In the genomic region with DNA sequence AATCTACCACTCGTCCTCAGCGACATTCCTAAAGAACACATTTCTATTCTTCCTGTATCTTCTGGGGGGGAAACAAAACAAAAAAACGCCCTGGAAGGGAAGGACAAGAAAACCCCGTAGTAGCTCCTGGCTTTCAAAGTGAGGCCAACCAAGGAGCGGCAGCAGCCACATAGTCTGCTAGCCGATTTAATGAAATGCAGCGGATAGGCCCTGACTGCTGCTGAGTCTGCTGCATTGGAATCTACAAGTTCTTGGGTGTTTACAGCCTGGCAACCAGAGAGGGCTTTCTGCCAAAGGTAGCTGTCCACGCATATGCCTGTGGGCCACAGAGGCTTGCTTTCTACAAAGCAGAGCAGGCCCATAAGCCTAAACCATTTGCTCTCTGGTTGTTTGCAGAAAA, we compare ENCODE assay signal across 10 mouse cellular contexts.
A peak's percentile ranks its signal among the peaks of the same experiment; 100 is the strongest.
DNase-seq lines count a peak whose midpoint lies in the region; ATAC-seq and TF ChIP-seq lines count a peak whose summit lies in the region.
"Had no signal": no experiment of that assay in that cellular context is flagged by ENCODE, and none has a peak within 500 bp of the region (broad histone marks: within the 10 kb centered on the region; RNA-seq: fewer than 3 reads in every experiment).

No protein-coding gene starts in this region.

- no peak for TF ChIP-seq CTCF in liver, adult 2 months (IDR thresholded peaks at IDR 0.05; ENCODE audit: low read depth, low read length)

- H3K4me1 ChIP-seq in liver, adult 2 months (ENCODE audit: control insufficient read depth, insufficient read depth, low read length), result no peaks in the 10 kb centered on the region
- no peaks in the 10 kb centered on the region for H3K4me1 ChIP-seq in liver, embryonic 11.5 days (replicated peaks; ENCODE audit: control insufficient read depth, insufficient read depth, low read length)
- peaks cover 44% of the 10 kb centered on the region for H3K4me1 ChIP-seq in embryonic facial prominence, embryonic 12.5 days
- peaks cover 22% of the 10 kb centered on the region for H3K4me1 ChIP-seq in hindbrain, embryonic 16.5 days (ENCODE audit: control insufficient read depth, insufficient read depth, low read depth, low read length)
- H3K4me1 ChIP-seq in neural tube, embryonic 12.5 days, result peaks cover 31% of the 10 kb centered on the region

- no peak overlapping the region for H3K9ac ChIP-seq in liver, adult 2 months (ENCODE audit: low read depth, low read length)
- H3K9ac ChIP-seq in liver, embryonic 11.5 days (ENCODE audit: low read depth, low read length), result no peak overlapping the region
- no peak overlapping the region for H3K9ac ChIP-seq in embryonic facial prominence, embryonic 12.5 days
- no peak overlapping the region for H3K9ac ChIP-seq in hindbrain, embryonic 16.5 days (ENCODE audit: low read depth, low read length)
- no peak overlapping the region for H3K9ac ChIP-seq in neural tube, embryonic 12.5 days

- no peak for ATAC-seq in liver, embryonic 11.5 days (replicated peaks; ENCODE audit: low FRiP score)
- ATAC-seq in embryonic facial prominence, embryonic 12.5 days (ENCODE audit: insufficient number of reproducible peaks, insufficient read depth, low FRiP score, low TSS enrichment), result no peak
- peak; percentile 79 for ATAC-seq in hindbrain, embryonic 16.5 days
- ATAC-seq in neural tube, embryonic 12.5 days (ENCODE audit: low FRiP score, low read depth), result peak; percentile 43; the same call in 1 of the 2 replicates
- ATAC-seq: CD4-positive, CD25-positive, alpha-beta regulatory T cell, adult 4 months had no signal

- H3K79me2 ChIP-seq in liver, adult 2 months (ENCODE audit: control insufficient read depth, insufficient read depth, low read length), result no peaks in the 10 kb centered on the region

- 75% methylated on average over 8 of the region's 8 CpGs for WGBS in liver, adult 2 months
- 57% methylated on average over 8 of the region's 8 CpGs for WGBS in liver, embryonic 11.5 days
- WGBS in embryonic facial prominence, embryonic 12.5 days, result 22% methylated on average over 8 of the region's 8 CpGs
- WGBS in hindbrain, embryonic 16.5 days, result 16% methylated on average over 8 of the region's 8 CpGs
- 15% methylated on average over 8 of the region's 8 CpGs for WGBS in neural tube, embryonic 12.5 days

- H3K27ac ChIP-seq in liver, adult 2 months (replicated peaks; ENCODE audit: insufficient read depth, low read depth, low read length), result no peak overlapping the region
- H3K27ac ChIP-seq in liver, embryonic 11.5 days (ENCODE audit: low read depth, low read length), result no peak overlapping the region
- 0 out of 2 replicates have a peak overlapping the region, but pooled peaks have one; percentile 2 for H3K27ac ChIP-seq in embryonic facial prominence, embryonic 12.5 days
- 0 out of 2 replicates have a peak overlapping the region, but pooled peaks have one; percentile 10 for H3K27ac ChIP-seq in hindbrain, embryonic 16.5 days (ENCODE audit: low read depth, low read length)
- H3K27ac ChIP-seq in neural tube, embryonic 12.5 days, result no peak overlapping the region

- H3K4me3 ChIP-seq in liver, adult 2 months (ENCODE audit: insufficient read depth, low read depth, low read length), result no peak overlapping the region
- H3K4me3 ChIP-seq in liver, embryonic 11.5 days (ENCODE audit: low read depth, low read length), result no peak overlapping the region
- no peak overlapping the region for H3K4me3 ChIP-seq in embryonic facial prominence, embryonic 12.5 days
- no peak overlapping the region for H3K4me3 ChIP-seq in hindbrain, embryonic 16.5 days (ENCODE audit: low read length)
- H3K4me3 ChIP-seq in neural tube, embryonic 12.5 days, result no peak overlapping the region

- no peak overlapping the region for H3K4me2 ChIP-seq in liver, embryonic 11.5 days
- H3K4me2 ChIP-seq in embryonic facial prominence, embryonic 12.5 days (replicated peaks), result no peak overlapping the region
- no peak overlapping the region for H3K4me2 ChIP-seq in hindbrain, embryonic 16.5 days (ENCODE audit: low read length)
- H3K4me2 ChIP-seq in neural tube, embryonic 12.5 days (replicated peaks), result no peak overlapping the region

- H3K27me3 ChIP-seq in liver, adult 2 months (ENCODE audit: control insufficient read depth, insufficient read depth, low read length), result no peaks in the 10 kb centered on the region
- no peaks in the 10 kb centered on the region for H3K27me3 ChIP-seq in liver, embryonic 11.5 days (replicated peaks; ENCODE audit: control insufficient read depth, insufficient read depth, low read length)
- 0 out of 2 replicates have a peak, but pooled peaks cover 2% of the 10 kb centered on the region for H3K27me3 ChIP-seq in embryonic facial prominence, embryonic 12.5 days
- H3K27me3 ChIP-seq in hindbrain, embryonic 16.5 days (replicated peaks; ENCODE audit: control insufficient read depth, insufficient read depth, low read length), result no peaks in the 10 kb centered on the region
- H3K27me3 ChIP-seq in neural tube, embryonic 12.5 days (replicated peaks), result no peaks in the 10 kb centered on the region

- H3K9me3 ChIP-seq in liver, embryonic 11.5 days (ENCODE audit: control insufficient read depth, low read length), result no peaks in the 10 kb centered on the region
- H3K9me3 ChIP-seq in embryonic facial prominence, embryonic 12.5 days, result no peaks in the 10 kb centered on the region
- H3K9me3 ChIP-seq in hindbrain, embryonic 16.5 days (ENCODE audit: control insufficient read depth, low read length), result no peaks in the 10 kb centered on the region
- H3K9me3 ChIP-seq in neural tube, embryonic 12.5 days, result no peaks in the 10 kb centered on the region

- H3K36me3 ChIP-seq in liver, adult 2 months (ENCODE audit: control insufficient read depth, insufficient read depth, low read length), result no peaks in the 10 kb centered on the region
- no peaks in the 10 kb centered on the region for H3K36me3 ChIP-seq in liver, embryonic 11.5 days (ENCODE audit: control insufficient read depth, insufficient read depth, low read length)
- H3K36me3 ChIP-seq in embryonic facial prominence, embryonic 12.5 days, result no peaks in the 10 kb centered on the region
- no peaks in the 10 kb centered on the region for H3K36me3 ChIP-seq in hindbrain, embryonic 16.5 days (ENCODE audit: control insufficient read depth, insufficient read depth, low read length)
- H3K36me3 ChIP-seq in neural tube, embryonic 12.5 days, result no peaks in the 10 kb centered on the region

- peak; percentile 16 for DNase-seq in liver, adult 2 months (ENCODE audit: extremely low read depth, low read depth, low spot score)
- DNase-seq in liver, embryonic 11.5 days (ENCODE audit: low spot score), result no peak
- no peak for DNase-seq in right cerebral cortex, postnatal 14 days
- no peak for DNase-seq in gastrocnemius, postnatal 10 days
- no peak for DNase-seq in adrenal gland, postnatal 4 days (ENCODE audit: low spot score in 2 of 2)
- DNase-seq: adrenal gland, adult 2 months had no signal

- no peak for TF ChIP-seq POLR2A in liver, adult 2 months (IDR thresholded peaks at IDR 0.05; ENCODE audit: extremely low read depth, insufficient read depth, low read length)

Comparison
In these comparisons a context has a peak if more than half of its experiments do, and no peak if none do; other contexts are left out.
1. H3K27ac ChIP-seq: peak in embryonic facial prominence, embryonic 12.5 days (single experiment) and hindbrain, embryonic 16.5 days (single experiment); none in liver, adult 2 months (single experiment), liver, embryonic 11.5 days (single experiment) and neural tube, embryonic 12.5 days (single experiment).
2. ATAC-seq: peak in hindbrain, embryonic 16.5 days (single experiment) and neural tube, embryonic 12.5 days (single experiment); none in liver, embryonic 11.5 days (single experiment) and embryonic facial prominence, embryonic 12.5 days (single experiment).